Mouse (Mus musculus) thymus, adult 2 months (tissue): ENCODE results near the gene Eno2.

Experiments used
- CTCF ChIP-seq: fragments of 200-500 bp; IDR thresholded peaks from 2 replicates; pipeline ENCODE4 v1.5.1; 2012; ENCODE audit warnings: mild to moderate bottlenecking, control low read depth, low read length, moderate library complexity, borderline replicate concordance; ENCODE audit not compliant: control insufficient read depth, poor library complexity, insufficient read depth; ENCODE audit errors: extremely low read depth
- POLR2A ChIP-seq: fragments of 200-500 bp; IDR thresholded peaks from 2 replicates; pipeline ENCODE4 v1.6.1; 2012; ENCODE audit warnings: mild to moderate bottlenecking, low read length, control low read depth, moderate library complexity; ENCODE audit not compliant: control insufficient read depth, poor library complexity, insufficient read depth; ENCODE audit errors: extremely low read depth

GRCm38 (mm10) chr6:124817563-124817962 is 48.1 kb upstream of the Eno2 start:
- no peak for TF ChIP-seq POLR2A
- TF ChIP-seq CTCF: no peak
